Mouse (Mus musculus) olfactory bulb, adult 2 months (tissue): ENCODE data around the gene Ntan1. TPM values are rescaled to one million over a fixed set of nuclear protein-coding genes. Genes with fewer than 3 reads are reported as not detected.

Source experiments
- H3K27ac ChIP-seq: fragments of 200-500 bp; 2 replicates; pipeline ENCODE4 v1.5.1; 2012; ENCODE audit warnings: low read depth, low read length; ENCODE audit not compliant: insufficient read depth
- H3K4me1 ChIP-seq: fragments of 200-500 bp; 2 replicates; pipeline ENCODE4 v1.6.1; 2012; ENCODE audit warnings: low read length; ENCODE audit not compliant: control insufficient read depth, insufficient read depth
- H3K4me3 ChIP-seq: fragments of 200-500 bp; 2 replicates; pipeline ENCODE4 v1.5.1; 2012; ENCODE audit warnings: mild to moderate bottlenecking, low read depth, low read length, moderate library complexity; ENCODE audit not compliant: insufficient read depth
- CTCF ChIP-seq: fragments of 200-500 bp; IDR thresholded peaks from 2 replicates; pipeline ENCODE4 v1.5.1; 2012; ENCODE audit warnings: low read depth, mild to moderate bottlenecking, low read length, moderate library complexity; ENCODE audit not compliant: insufficient read depth
- POLR2A ChIP-seq: fragments of 200-500 bp; IDR thresholded peaks from 2 replicates; pipeline ENCODE4 v1.6.1; 2012; ENCODE audit warnings: mild to moderate bottlenecking, low read depth, low read length, moderate library complexity; ENCODE audit not compliant: insufficient read depth
- WGBS: fragments of 180-500 bp; shearing (Covaris S2); methylation state at CpG from one replicate; pipeline ENCODE4 v1.1.7; 2018; 5-methylcytosine and 5-hydroxymethylcytosine counted together
- polyA plus RNA-seq: library from polyadenylated mRNA; stranded (reverse); fragments of >200 nt; gene quantifications from 2 replicates; pipeline ENCODE4 v1.2.4, GENCODE M21; 2012; ENCODE audit warnings: low replicate concordance; ENCODE audit not compliant: missing spikeins, insufficient read depth, insufficient read length

Ntan1 gene
- polyA plus RNA-seq, 1 experiment, result not detected

- 94% methylated on average over 5 of the region's 5 CpGs for WGBS
- Histone ChIP-seq H3K4me1 (peaks cover 7% of the 10 kb centered on the region), H3K27ac (no peak overlapping the region), H3K4me3 (no peak overlapping the region)
- no peak for TF ChIP-seq CTCF
- TF ChIP-seq POLR2A, result no peak
Measured at GRCm38 (mm10) chr16:13820771-13821170, 2.1 kb downstream of the Ntan1 start.

DNA sequence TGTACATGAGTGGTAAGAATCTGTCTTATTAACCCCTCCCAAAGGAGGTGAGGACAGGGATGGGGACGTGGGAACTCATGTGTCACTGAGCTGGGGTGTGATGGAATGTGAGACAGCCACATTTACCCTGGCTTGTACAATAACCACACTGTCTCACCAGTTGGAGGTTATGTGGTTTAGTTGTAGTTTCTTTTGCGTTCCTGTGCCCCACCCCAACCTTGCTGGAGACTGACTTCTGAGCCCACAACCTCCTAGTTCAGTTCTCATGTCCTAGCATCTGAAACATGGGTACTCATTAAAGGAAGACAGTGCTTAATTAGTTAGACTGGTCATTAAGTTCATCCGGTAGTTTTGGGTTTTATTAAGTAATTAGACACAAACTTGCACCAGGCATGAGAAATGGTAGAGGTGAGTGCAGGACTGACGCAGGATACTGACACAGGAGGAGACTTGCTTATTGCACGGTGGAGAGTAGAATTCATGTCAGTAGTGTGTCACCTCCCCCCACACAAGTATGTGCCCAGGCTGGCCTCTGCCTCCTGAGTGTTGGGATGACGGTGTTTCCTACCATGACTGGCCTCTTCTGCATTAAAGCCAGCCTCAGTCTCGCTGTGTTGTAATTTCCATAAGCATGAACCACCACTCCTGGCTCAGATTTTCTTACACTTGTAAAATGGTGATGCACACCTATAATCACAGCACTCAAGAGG is 7.3 kb downstream of the Ntan1 start:
- WGBS, result 62% methylated on average over 7 of the region's 7 CpGs
- no peak for TF ChIP-seq CTCF
- no peak for TF ChIP-seq POLR2A
- H3K27ac ChIP-seq, result no peak overlapping the region
- H3K4me3 ChIP-seq, result no peak overlapping the region
- peaks cover under 1% of the 10 kb centered on the region; the same call in 1 of the 2 replicates for H3K4me1 ChIP-seq

- H3K27ac ChIP-seq, result no peak overlapping the region
- TF ChIP-seq POLR2A (no peak), CTCF (no peak)
- no peaks in the 10 kb centered on the region for H3K4me1 ChIP-seq
- no peak overlapping the region for H3K4me3 ChIP-seq
- 73% methylated on average over 4 of the region's 4 CpGs for WGBS
Measured at GRCm38 (mm10) chr16:13826511-13826910, 7.9 kb downstream of the Ntan1 start.

- 90% methylated on average over 10 of the region's 10 CpGs for WGBS
Measured at GRCm38 (mm10) chr16:13830444-13830843, 11.8 kb downstream of the Ntan1 start.

GRCm38 (mm10) chr16:13831606-13832005 is 13.0 kb downstream of the Ntan1 start:
- TF ChIP-seq POLR2A, result no peak
- TF ChIP-seq CTCF, result no peak
- no peaks in the 10 kb centered on the region for H3K4me1 ChIP-seq
- no peak overlapping the region for H3K4me3 ChIP-seq
- H3K27ac ChIP-seq, result no peak overlapping the region
- 81% methylated on average over 5 of the region's 5 CpGs for WGBS

More at GRCm38 (mm10) chr16:13830444-13830843, 11.8 kb downstream of the Ntan1 start:
- Histone ChIP-seq H3K4me1 (no peaks in the 10 kb centered on the region), H3K27ac (no peak overlapping the region), H3K4me3 (no peak overlapping the region)
- TF ChIP-seq CTCF (no peak), POLR2A (no peak)

- TF ChIP-seq POLR2A (no peak), CTCF (no peak)
- 95% methylated on average over 5 of the region's 5 CpGs for WGBS
Measured at GRCm38 (mm10) chr16:13834382-13834781, 15.7 kb downstream of the Ntan1 start.

DNA sequence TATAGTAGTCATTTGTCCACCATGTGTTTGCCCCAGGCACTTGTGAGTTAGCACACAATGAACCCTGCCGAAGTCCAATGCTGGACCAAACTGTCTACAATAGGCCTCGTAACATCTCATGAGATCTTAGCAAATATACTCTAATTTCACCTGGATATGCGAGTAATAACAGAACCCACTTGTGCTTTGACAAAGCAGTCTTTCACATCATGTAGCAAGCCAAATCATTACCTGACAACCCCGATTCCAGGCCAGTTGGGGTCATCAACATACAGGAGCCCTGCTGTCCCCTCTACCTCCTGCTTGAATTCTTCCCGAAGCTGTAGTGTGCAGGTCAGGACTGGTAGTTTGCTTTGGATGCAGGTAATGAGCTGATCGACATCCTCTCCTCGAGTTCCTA is 21.4 kb downstream of the Ntan1 start:
- Histone ChIP-seq H3K4me3 (no peak overlapping the region), H3K4me1 (no peaks in the 10 kb centered on the region), H3K27ac (no peak overlapping the region)
- 88% methylated on average over 7 of the region's 7 CpGs for WGBS
- TF ChIP-seq CTCF (no peak), POLR2A (no peak)

More at GRCm38 (mm10) chr16:13834382-13834781, 15.7 kb downstream of the Ntan1 start:
- H3K4me3 ChIP-seq, result no peak overlapping the region
- H3K27ac ChIP-seq, result no peak overlapping the region
- no peaks in the 10 kb centered on the region for H3K4me1 ChIP-seq

- Histone ChIP-seq H3K4me3 (no peak overlapping the region), H3K4me1 (no peaks in the 10 kb centered on the region), H3K27ac (no peak overlapping the region)
- 90% methylated on average over 3 of the region's 3 CpGs for WGBS
- TF ChIP-seq CTCF, result no peak
- TF ChIP-seq POLR2A, result no peak
Measured at GRCm38 (mm10) chr16:13840956-13841355, 22.3 kb downstream of the Ntan1 start.

GRCm38 (mm10) chr16:13845031-13845430 is 26.4 kb downstream of the Ntan1 start:
- TF ChIP-seq CTCF, result no peak
- TF ChIP-seq POLR2A, result no peak
- Histone ChIP-seq H3K27ac (no peak overlapping the region), H3K4me1 (no peaks in the 10 kb centered on the region), H3K4me3 (no peak overlapping the region)
- 94% methylated on average over 5 of the region's 5 CpGs for WGBS

GRCm38 (mm10) chr16:13846675-13847074 is 28.0 kb downstream of the Ntan1 start:
- TF ChIP-seq CTCF (no peak), POLR2A (no peak)
- no peak overlapping the region for H3K27ac ChIP-seq
- H3K4me1 ChIP-seq, result no peaks in the 10 kb centered on the region
- 97% methylated on average over 1 of the region's 1 CpGs for WGBS
- H3K4me3 ChIP-seq, result no peak overlapping the region
